Mouse (Mus musculus) layer of hippocampus, adult 18-20 months (tissue): ENCODE measurements around the gene Zfp512. TPM values are rescaled to one million over a fixed set of nuclear protein-coding genes. Genes with fewer than 3 reads are reported as not detected.

Source experiments
- DNase-seq, 2 experiments: peaks; one replicate each; pipeline ENCODE4 v3.0.0; 2022; ENCODE audit warnings: low spot score in 2 of 2
- total RNA-seq, 2 experiments: library from RNA; stranded (reverse); gene quantifications; 2 replicates each; pipeline ENCODE4 v1.2.3; 2021

Zfp512 gene
- total RNA-seq, 2 experiments from 2014 or later, result 48.6 to 51.0 TPM

- no peak for DNase-seq
Observed at GRCm38 (mm10) chr5:31528560-31528959, 76.3 kb downstream of the Zfp512 start.

Other genes starting within 250 kb of the Zfp512 start
- gene Ppm1g, start 231.7 kb upstream of the Zfp512 start, total RNA-seq, result 10 to 100 TPM; 69.6 to 73.3 TPM
- gene Nrbp1, start 211.6 kb upstream of the Zfp512 start, total RNA-seq, result 10 to 100 TPM; 83.8 to 86.3 TPM
- gene Gm9970, start 211.2 kb upstream of the Zfp512 start, total RNA-seq, result not detected
- 1 to 10 TPM; 2.2 to 4.0 TPM for gene Krtcap3, start 200.7 kb upstream of the Zfp512 start, total RNA-seq
- gene Ift172, start 161.3 kb upstream of the Zfp512 start, total RNA-seq, result 10 to 100 TPM; 79.3 to 86.3 TPM
- gene Fndc4, start 156.4 kb upstream of the Zfp512 start, total RNA-seq, result 100 to 1,000 TPM; 159 to 188 TPM
- gene Gckr, start 155.0 kb upstream of the Zfp512 start, total RNA-seq, result not detected
- under 1 TPM in 1 of 2 experiments, not detected in 1; 0.10 TPM for gene 4930548H24Rik, start 33.3 kb downstream of the Zfp512 start, total RNA-seq
- 10 to 100 TPM; 34.7 to 34.9 TPM for gene Gpn1, start 42.3 kb downstream of the Zfp512 start, total RNA-seq
- 10 to 100 TPM; 51.3 to 54.7 TPM for gene Slc4a1ap, start 74.6 kb downstream of the Zfp512 start, total RNA-seq
- 10 to 100 TPM; 17.8 to 19.8 TPM for gene Supt7l, start 75.4 kb downstream of the Zfp512 start, total RNA-seq
- 10 to 100 TPM; 84.8 to 90.4 TPM for gene Mrpl33, start 144.5 kb downstream of the Zfp512 start, total RNA-seq
- gene Rbks, start 245.2 kb downstream of the Zfp512 start, total RNA-seq, result 1 to 10 TPM; 2.5 to 4.4 TPM
- gene Babam2, start 245.3 kb downstream of the Zfp512 start, total RNA-seq, result 10 to 100 TPM; 45.3 to 49.2 TPM